Mouse (Mus musculus): ENCODE measurements around the gene Aig1.

DNA sequence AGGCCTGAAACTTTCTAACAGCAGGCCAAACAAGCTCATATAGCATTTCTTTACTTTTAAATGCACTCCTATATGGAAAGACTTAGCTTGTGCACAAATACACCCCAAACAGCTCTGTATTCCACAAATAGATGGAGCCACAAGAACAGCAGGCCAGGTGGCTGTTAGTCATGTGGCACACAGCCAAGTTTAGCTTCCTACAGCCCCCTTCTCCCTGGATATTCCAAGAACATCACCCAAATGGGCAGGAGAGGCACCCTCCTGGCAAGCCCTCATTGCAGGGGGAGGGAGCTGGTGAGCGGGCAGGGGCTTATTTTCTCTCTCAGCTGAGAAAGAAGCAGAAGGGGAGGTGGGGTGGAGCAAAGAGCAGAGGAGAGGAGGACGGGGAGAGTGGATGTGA, 267.9 kb downstream of the Aig1 start:
- no peak for TF ChIP-seq CTCF (IDR thresholded peaks at IDR 0.05; ENCODE audit: low read depth, low read length)
- TF ChIP-seq EP300 (IDR thresholded peaks at IDR 0.05; ENCODE audit: insufficient read depth, low read depth, low read length): no peak
